Mouse (Mus musculus) CH12.LX (cell line): Measurements from ENCODE around the gene Elovl2. TPM values are rescaled to one million over a fixed set of nuclear protein-coding genes. Genes with fewer than 3 reads are reported as not detected.

Experiments
- DNase-seq: peaks from one replicate; pipeline ENCODE4 v3.0.0-alpha.2; 2013; ENCODE audit errors: extremely low read depth
- H3K27ac ChIP-seq: 2 replicates; pipeline ENCODE4 v1.5.1; 2012; ENCODE audit warnings: low read depth, mild to moderate bottlenecking, control low read depth, moderate library complexity; ENCODE audit not compliant: insufficient read depth
- H3K27me3 ChIP-seq: replicated peaks from 2 replicates; pipeline ENCODE3; 2012; ENCODE audit warnings: inconsistent platforms
- H3K36me3 ChIP-seq, 2 experiments: replicated peaks in 1 of 2; 2 replicates each; pipeline versions ENCODE3 to v1.6.1; 2012; ENCODE audit warnings: inconsistent platforms in 1 of 2, low read length in 1 of 2, mild to moderate bottlenecking in 1 of 2, mixed read lengths in 1 of 2, moderate library complexity in 1 of 2; ENCODE audit not compliant: control insufficient read depth in 1 of 2, insufficient read depth in 1 of 2
- H3K4me1 ChIP-seq, 2 experiments: 2 replicates each; pipeline ENCODE4 v1.6.1; 2012; ENCODE audit warnings: inconsistent platforms in 1 of 2, moderate library complexity in 1 of 2; ENCODE audit not compliant: insufficient read depth in 2 of 2, control insufficient read depth in 1 of 2
- H3K4me2 ChIP-seq: 2 replicates; pipeline ENCODE4 v1.6.1; 2012; ENCODE audit warnings: low read depth, mild to moderate bottlenecking, control low read depth; ENCODE audit not compliant: poor library complexity, insufficient read depth, severe bottlenecking
- H3K4me3 ChIP-seq, 3 experiments: fragments of 150-350 bp in 1 of 3; sonication (generic) in 1 of 3; replicated peaks in 1 of 3; 2 replicates each; pipeline versions ENCODE3 to v1.5.1; 2011 to 2012; ENCODE audit warnings: low read depth in 2 of 3, low read length in 2 of 3, mild to moderate bottlenecking in 2 of 3, moderate library complexity in 2 of 3, control low read depth in 1 of 3, improper control_type of control experiment in 1 of 3, inconsistent platforms in 1 of 3, mixed read lengths in 1 of 3; ENCODE audit not compliant: poor library complexity in 1 of 3
- H3K79me2 ChIP-seq: replicated peaks from 2 replicates; pipeline ENCODE4 v1.6.1; 2012; ENCODE audit warnings: mild to moderate bottlenecking, moderate library complexity; ENCODE audit not compliant: control insufficient read depth, poor library complexity, insufficient read depth, severe bottlenecking; ENCODE audit errors: extremely low read depth
- H3K9ac ChIP-seq: 2 replicates; pipeline ENCODE4 v1.6.1; 2012; ENCODE audit warnings: low read depth, mild to moderate bottlenecking, control low read depth, moderate library complexity; ENCODE audit not compliant: insufficient read depth
- H3K9me3 ChIP-seq: replicated peaks from 2 replicates; pipeline ENCODE3; 2012; ENCODE audit warnings: low read length, inconsistent platforms, mixed read lengths
- E2F4 ChIP-seq: IDR thresholded peaks from 2 replicates; pipeline ENCODE4 v1.6.1; 2011; ENCODE audit warnings: low read depth, low read length, improper control_type of control experiment; ENCODE audit not compliant: insufficient replicate concordance
- ETS1 ChIP-seq: conservative IDR thresholded peaks from 2 replicates; pipeline ENCODE4 v1.6.1; 2012; ENCODE audit warnings: low read depth, mild to moderate bottlenecking, inconsistent platforms, low read length, improper control_type of control experiment, moderate library complexity
- IRF4 ChIP-seq: IDR thresholded peaks from 2 replicates; pipeline ENCODE4 v1.6.1; 2014; ENCODE audit warnings: low read depth, mild to moderate bottlenecking, inconsistent platforms, low read length, improper control_type of control experiment
- MYC ChIP-seq: IDR thresholded peaks from 2 replicates; pipeline ENCODE4 v1.6.1; 2011; ENCODE audit warnings: low read depth, mild to moderate bottlenecking, improper control_type of control experiment, low read length
- NRF1 ChIP-seq: IDR thresholded peaks from 2 replicates; pipeline ENCODE4 v1.6.1; 2014; ENCODE audit warnings: low read depth, mild to moderate bottlenecking, inconsistent platforms, low read length, improper control_type of control experiment, moderate library complexity
- SMC3 ChIP-seq: IDR thresholded peaks from 2 replicates; pipeline ENCODE4 v1.6.1; 2011; ENCODE audit warnings: low read depth, low read length, improper control_type of control experiment
- TBP ChIP-seq: conservative IDR thresholded peaks from 2 replicates; pipeline ENCODE4 v1.6.1; 2011; ENCODE audit warnings: low read depth, low read length, improper control_type of control experiment
- UBTF ChIP-seq: IDR thresholded peaks from 2 replicates; pipeline ENCODE4 v1.6.1; 2012; ENCODE audit warnings: low read depth, mild to moderate bottlenecking, inconsistent platforms, low read length, improper control_type of control experiment, moderate library complexity
- ZKSCAN1 ChIP-seq: IDR thresholded peaks from 2 replicates; pipeline ENCODE4 v1.6.1; 2012; ENCODE audit warnings: low read depth, inconsistent platforms, low read length, improper control_type of control experiment, borderline replicate concordance
- ZNF384 ChIP-seq: IDR thresholded peaks from 2 replicates; pipeline ENCODE4 v1.6.1; 2012; ENCODE audit warnings: low read depth, low read length, improper control_type of control experiment, inconsistent platforms
- dilution Hi-C: fragments of 300-500 bp; cut with MboI; formaldehyde crosslinking; loops from 2 replicates; pipeline ENCODE4 v1.14.3; 2020; ENCODE audit warnings: low sequenced_read_pairs; ENCODE audit not compliant: extremely low pct_unique_long_range_greater_than_20kb, extremely low pct_ligation_motif_present
- in situ Hi-C: fragments of 300-500 bp; cut with MboI; formaldehyde crosslinking; loops from 3 replicates; pipeline ENCODE4 v1.14.3; 2019; ENCODE audit warnings: low sequenced_read_pairs, low pct_ligation_motif_present, low pct_unique_long_range_greater_than_20kb, mixed read lengths
- polyA plus RNA-seq: library from polyadenylated mRNA; unstranded; fragments of >175 nt; gene quantifications from 2 replicates; pipeline ENCODE4 v1.2.1, GENCODE M21; 2012; ENCODE audit warnings: low read depth; ENCODE audit not compliant: insufficient read length
- total RNA-seq, 2 experiments: library from RNA; depleted of rRNA; stranded (reverse); fragments of 300-350 nt in 1 of 2; fragments of >200 nt in 1 of 2; gene quantifications; 2 replicates each; pipeline ENCODE4 v1.2.3; 2012 to 2014

The Elovl2 gene
- total and polyA plus RNA-seq, 3 experiments = not detected

- Histone ChIP-seq H3K9me3 (peaks cover 5% of the 10 kb centered on the region), H3K79me2 (no peaks in the 10 kb centered on the region), H3K4me1 (peaks cover 0 to 25% of the 10 kb centered on the region in 2 experiments; a peak in 2 of 4 replicates), H3K27me3 (no peaks in the 10 kb centered on the region), H3K27ac (no peak overlapping the region), H3K4me2 (no peak overlapping the region), H3K36me3 (no peaks in the 10 kb centered on the region), H3K4me3 (no peak overlapping the region), H3K9ac (no peak overlapping the region)
- no peak for DNase-seq
- in situ Hi-C loops = loop anchor here (10.0 to 25.0 kb wide), 3 partner anchors 153 to 393 kb away; partner anchors contain the start of genes Pak1ip1 and Tmem14c
- dilution Hi-C loops = no loop called here
- TF ChIP-seq ZNF384 = no peak
- TF ChIP-seq IRF4 = no peak
Measured at GRCm38 (mm10) chr13:41238035-41238804, 18.0 kb upstream of the Elovl2 start.

- in situ Hi-C loops (loop anchor here (10.0 to 25.0 kb wide), 3 partner anchors 151 to 391 kb away; partner anchors contain the start of genes Pak1ip1 and Tmem14c), dilution Hi-C loops (no loop called here)
- no peak overlapping the region for H3K9ac ChIP-seq
- TF ChIP-seq NRF1 = no peak
- no peak for TF ChIP-seq ZNF384
- no peak for TF ChIP-seq E2F4
- no peak for TF ChIP-seq MYC
- no peak for TF ChIP-seq UBTF
- no peak for TF ChIP-seq ZKSCAN1
- no peak for TF ChIP-seq TBP
- TF ChIP-seq SMC3 = no peak
- H3K4me2 ChIP-seq = no peak overlapping the region
- no peaks in the 10 kb centered on the region for H3K27me3 ChIP-seq
- H3K27ac ChIP-seq = no peak overlapping the region
- H3K36me3 ChIP-seq = no peaks in the 10 kb centered on the region
- DNase-seq = no peak
- no peak overlapping the region for H3K4me3 ChIP-seq
- peaks cover 0 to 16% of the 10 kb centered on the region in 2 experiments; a peak in 2 of 4 replicates for H3K4me1 ChIP-seq
- H3K79me2 ChIP-seq = no peaks in the 10 kb centered on the region
- H3K9me3 ChIP-seq = no peaks in the 10 kb centered on the region
Measured at GRCm38 (mm10) chr13:41235845-41236741, 15.9 kb upstream of the Elovl2 start.

- dilution Hi-C loops = no loop called here
Measured at GRCm38 (mm10) chr13:41235181-41235580, 15.0 kb upstream of the Elovl2 start.

More at GRCm38 (mm10) chr13:41235181-41235580, 15.0 kb upstream of the Elovl2 start:
- Histone ChIP-seq H3K4me3 (no peak overlapping the region), H3K36me3 (no peaks in the 10 kb centered on the region), H3K27ac (no peak overlapping the region), H3K4me2 (no peak overlapping the region), H3K27me3 (no peaks in the 10 kb centered on the region), H3K4me1 (peaks cover 2 to 14% of the 10 kb centered on the region in 2 experiments; a peak in 2 of 4 replicates), H3K9ac (no peak overlapping the region), H3K9me3 (no peaks in the 10 kb centered on the region), H3K79me2 (no peaks in the 10 kb centered on the region)
- TF ChIP-seq ETS1 (no peak), SMC3 (no peak)
- no peak for DNase-seq
- in situ Hi-C loops = loop anchor here (10.0 to 25.0 kb wide), 3 partner anchors 150 to 390 kb away; partner anchors contain the start of genes Pak1ip1 and Tmem14c
